Mouse (Mus musculus) embryonic facial prominence, embryonic 14.5 days (tissue): ENCODE measurements at regions not wholly inside any gene's neighbourhood (a gene's known extent, or its start where the extent isn't known, plus 50 kb on each side); places are given as distances from the start of the nearest gene placed in this dataset.
A peak's percentile ranks its signal among the peaks of the same experiment; 100 is the strongest.

ENCODE experiments used
- ATAC-seq: fragments of 200-750 bp; cut with Nextera tagmentation; 2 replicates; pipeline ENCODE4 v1.8.0; 2017; ENCODE audit warnings: low read depth, moderate number of reproducible peaks, moderate TSS enrichment
- DNase-seq: peaks from one replicate; pipeline ENCODE4 v3.0.0-alpha.2; 2015; ENCODE audit warnings: low spot score
- H3K27ac ChIP-seq: fragments of 300-500 bp; sonication (generic); replicated peaks from 2 replicates; pipeline ENCODE4 v1.5.1; 2014; ENCODE audit warnings: low read depth, mild to moderate bottlenecking, low read length, moderate library complexity
- H3K27me3 ChIP-seq: fragments of 300-500 bp; sonication (generic); replicated peaks from 2 replicates; pipeline ENCODE4 v1.6.1; 2014; ENCODE audit warnings: low read length; ENCODE audit not compliant: control insufficient read depth, insufficient read depth
- H3K36me3 ChIP-seq: fragments of 300-500 bp; sonication (generic); 2 replicates; pipeline ENCODE4 v1.6.1; 2014; ENCODE audit warnings: low read length, mixed read lengths; ENCODE audit not compliant: control insufficient read depth, insufficient read depth
- H3K4me1 ChIP-seq: fragments of 300-500 bp; sonication (generic); 2 replicates; pipeline ENCODE4 v1.6.1; 2014; ENCODE audit warnings: antibody characterized with exemption, low read length; ENCODE audit not compliant: control insufficient read depth, insufficient read depth
- H3K4me2 ChIP-seq: fragments of 300-500 bp; sonication (generic); 2 replicates; pipeline ENCODE4 v1.6.1; 2014; ENCODE audit warnings: low read depth, mild to moderate bottlenecking, low read length, moderate library complexity, mixed read lengths
- H3K4me3 ChIP-seq: fragments of 300-500 bp; sonication (generic); 2 replicates; pipeline ENCODE4 v1.5.1; 2014; ENCODE audit warnings: low read depth, mild to moderate bottlenecking, low read length
- H3K9ac ChIP-seq: fragments of 300-500 bp; sonication (generic); 2 replicates; pipeline ENCODE4 v1.6.1; 2014; ENCODE audit warnings: low read depth, mild to moderate bottlenecking, low read length, moderate library complexity, mixed read lengths
- H3K9me3 ChIP-seq: fragments of 300-500 bp; sonication (generic); 2 replicates; pipeline ENCODE4 v1.6.1; 2016; ENCODE audit warnings: low read length; ENCODE audit not compliant: control insufficient read depth
- WGBS: fragments of 180-500 bp; shearing (Covaris S2); extraction: QIAGEN DNeasy Blood & Tissue Kit; methylation state at CpG from one replicate; pipeline ENCODE4 v1.1.7; 2014; 5-methylcytosine and 5-hydroxymethylcytosine counted together

GRCm38 (mm10) chr8:89618089-89618488, 574.1 kb upstream of the Sall1 start:
- DNase-seq (no peak), ATAC-seq (no peak)
- H3K9me3 ChIP-seq = no peaks in the 10 kb centered on the region
- H3K27me3 ChIP-seq = no peaks in the 10 kb centered on the region
- H3K4me1 ChIP-seq = no peaks in the 10 kb centered on the region
- H3K4me3 ChIP-seq = no peak overlapping the region
- no peak overlapping the region for H3K4me2 ChIP-seq
- no peak overlapping the region for H3K9ac ChIP-seq
- no peaks in the 10 kb centered on the region for H3K36me3 ChIP-seq
- WGBS = 71% methylated on average over 7 of the region's 7 CpGs
- H3K27ac ChIP-seq = no peak overlapping the region

GRCm38 (mm10) chr8:89615863-89616558, 572.0 kb upstream of the Sall1 start:
- H3K27ac ChIP-seq = no peak overlapping the region
- WGBS = 55% methylated on average over 8 of the region's 8 CpGs
- no peak overlapping the region for H3K4me2 ChIP-seq
- no peaks in the 10 kb centered on the region for H3K36me3 ChIP-seq
- no peaks in the 10 kb centered on the region for H3K9me3 ChIP-seq
- no peaks in the 10 kb centered on the region for H3K4me1 ChIP-seq
- DNase-seq (no peak), ATAC-seq (no peak)
- no peak overlapping the region for H3K4me3 ChIP-seq
- no peaks in the 10 kb centered on the region for H3K27me3 ChIP-seq
- no peak overlapping the region for H3K9ac ChIP-seq

- Histone ChIP-seq H3K36me3 (no peaks in the 10 kb centered on the region), H3K27ac (no peak overlapping the region), H3K4me1 (no peaks in the 10 kb centered on the region), H3K4me2 (no peak overlapping the region), H3K27me3 (no peaks in the 10 kb centered on the region), H3K4me3 (no peak overlapping the region), H3K9me3 (no peaks in the 10 kb centered on the region; the same call in 1 of the 2 replicates), H3K9ac (no peak overlapping the region)
- WGBS = 63% methylated on average over 4 of the region's 4 CpGs
- ATAC-seq = no peak
- DNase-seq = no peak
Measured at GRCm38 (mm10) chr8:89609074-89609473, 565.1 kb upstream of the Sall1 start.

- Histone ChIP-seq H3K4me3 (no peak overlapping the region), H3K4me2 (no peak overlapping the region), H3K9ac (no peak overlapping the region), H3K36me3 (no peaks in the 10 kb centered on the region), H3K27ac (no peak overlapping the region), H3K9me3 (no peaks in the 10 kb centered on the region; the same call in 1 of the 2 replicates), H3K4me1 (no peaks in the 10 kb centered on the region), H3K27me3 (no peaks in the 10 kb centered on the region)
- DNase-seq (no peak), ATAC-seq (no peak)
- WGBS = 84% methylated on average over 4 of the region's 4 CpGs
Measured at GRCm38 (mm10) chr8:89605905-89606468, 562.0 kb upstream of the Sall1 start.

GRCm38 (mm10) chr8:89604461-89604860, 560.5 kb upstream of the Sall1 start:
- no peaks in the 10 kb centered on the region for H3K4me1 ChIP-seq
- H3K4me2 ChIP-seq = no peak overlapping the region
- H3K9ac ChIP-seq = no peak overlapping the region
- H3K9me3 ChIP-seq = no peaks in the 10 kb centered on the region; the same call in 1 of the 2 replicates
- no peak for ATAC-seq
- H3K27me3 ChIP-seq = no peaks in the 10 kb centered on the region
- DNase-seq = peak; percentile 8
- no peak overlapping the region for H3K27ac ChIP-seq
- H3K4me3 ChIP-seq = no peak overlapping the region
- 88% methylated on average over 3 of the region's 3 CpGs for WGBS
- no peaks in the 10 kb centered on the region for H3K36me3 ChIP-seq

GRCm38 (mm10) chr8:89596380-89596779, 552.4 kb upstream of the Sall1 start:
- no peak for DNase-seq
- Histone ChIP-seq H3K4me1 (no peaks in the 10 kb centered on the region), H3K4me3 (no peak overlapping the region), H3K27me3 (no peaks in the 10 kb centered on the region), H3K36me3 (no peaks in the 10 kb centered on the region), H3K4me2 (no peak overlapping the region), H3K9me3 (no peaks in the 10 kb centered on the region), H3K27ac (no peak overlapping the region), H3K9ac (no peak overlapping the region)
- ATAC-seq = no peak
- 67% methylated on average over 7 of the region's 7 CpGs for WGBS

GRCm38 (mm10) chr8:89583091-89583490, 539.1 kb upstream of the Sall1 start:
- no peaks in the 10 kb centered on the region for H3K36me3 ChIP-seq
- no peak for ATAC-seq
- no peaks in the 10 kb centered on the region for H3K27me3 ChIP-seq
- H3K4me2 ChIP-seq = no peak overlapping the region
- no peaks in the 10 kb centered on the region for H3K9me3 ChIP-seq
- DNase-seq = no peak
- no peaks in the 10 kb centered on the region for H3K4me1 ChIP-seq
- H3K4me3 ChIP-seq = no peak overlapping the region
- H3K9ac ChIP-seq = no peak overlapping the region
- H3K27ac ChIP-seq = no peak overlapping the region

GRCm38 (mm10) chr8:89582566-89582965, 538.6 kb upstream of the Sall1 start:
- no peaks in the 10 kb centered on the region for H3K27me3 ChIP-seq
- no peaks in the 10 kb centered on the region for H3K36me3 ChIP-seq
- DNase-seq = no peak
- H3K9me3 ChIP-seq = no peaks in the 10 kb centered on the region
- H3K4me3 ChIP-seq = no peak overlapping the region
- H3K27ac ChIP-seq = no peak overlapping the region
- H3K9ac ChIP-seq = no peak overlapping the region
- H3K4me2 ChIP-seq = no peak overlapping the region
- H3K4me1 ChIP-seq = no peaks in the 10 kb centered on the region
- no peak for ATAC-seq

- no peak overlapping the region for H3K9ac ChIP-seq
- H3K4me3 ChIP-seq = no peak overlapping the region
- no peaks in the 10 kb centered on the region for H3K36me3 ChIP-seq
- 4% methylated on average over 13 of the region's 13 CpGs for WGBS
- no peak overlapping the region for H3K27ac ChIP-seq
- peaks cover 29% of the 10 kb centered on the region for H3K27me3 ChIP-seq
- ATAC-seq (peak; percentile 84), DNase-seq (peak; percentile 81)
- no peaks in the 10 kb centered on the region for H3K9me3 ChIP-seq
- H3K4me1 ChIP-seq = no peaks in the 10 kb centered on the region
- H3K4me2 ChIP-seq = no peak overlapping the region
Measured at GRCm38 (mm10) chr8:89571816-89572215, 527.9 kb upstream of the Sall1 start.
